Mouse (Mus musculus) testis, postnatal 14 days (tissue): ENCODE measurements around the gene Tmbim6.

Source experiments
- DNase-seq: peaks from one replicate; pipeline ENCODE4 v3.0.0; 2021; ENCODE audit warnings: low spot score

Gene Tmbim6

GRCm38 (mm10) chr15:99392486-99393385 lies at the start of gene Tmbim6:
Gene Tmbim6, plus strand, starts transcription at chr15:99392882.
- DNase-seq: peak; percentile 100

DNA sequence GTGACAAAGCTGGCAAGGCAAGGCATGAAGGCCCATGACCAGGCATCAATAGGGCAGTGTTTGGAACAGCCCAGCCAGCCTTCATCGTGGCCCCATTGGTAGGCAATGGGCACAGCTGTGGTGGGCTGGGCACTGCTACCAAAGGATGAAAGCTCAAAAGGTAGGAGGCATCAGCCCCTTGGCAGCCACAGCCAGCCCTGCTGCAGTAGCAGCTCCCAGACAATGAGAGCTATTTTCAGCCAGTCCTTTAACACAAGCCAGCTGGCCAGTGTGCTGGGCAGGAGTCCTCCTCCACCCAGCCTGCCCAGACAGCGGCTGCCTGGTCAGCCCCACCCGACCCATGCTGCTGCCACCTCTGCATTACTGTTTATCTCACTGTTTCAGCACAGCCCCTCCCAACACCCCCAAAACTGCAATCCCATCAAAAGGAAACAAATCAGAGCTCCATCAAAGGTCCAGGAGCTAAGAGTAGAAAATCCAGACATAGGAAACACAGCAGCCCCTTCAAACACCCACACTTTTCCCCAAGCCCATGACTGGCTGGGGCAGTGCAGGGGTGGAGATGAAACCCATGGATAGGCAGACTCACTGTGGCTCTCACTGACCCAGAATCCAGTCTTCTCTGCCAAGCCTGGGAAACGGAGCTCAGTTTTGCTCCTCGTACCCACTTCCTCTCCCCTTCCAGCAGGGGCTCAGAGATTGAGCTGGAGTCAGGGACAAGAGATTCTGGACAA lies 49.1 kb upstream of the Tmbim6 start:
- DNase-seq: no peak

- DNase-seq: no peak
These were observed 48.4 kb upstream of the Tmbim6 start for GRCm38 (mm10) chr15:99344148-99344870.

- DNase-seq: no peak
These were observed 47.7 kb upstream of the Tmbim6 start for GRCm38 (mm10) chr15:99344961-99345360.

DNA sequence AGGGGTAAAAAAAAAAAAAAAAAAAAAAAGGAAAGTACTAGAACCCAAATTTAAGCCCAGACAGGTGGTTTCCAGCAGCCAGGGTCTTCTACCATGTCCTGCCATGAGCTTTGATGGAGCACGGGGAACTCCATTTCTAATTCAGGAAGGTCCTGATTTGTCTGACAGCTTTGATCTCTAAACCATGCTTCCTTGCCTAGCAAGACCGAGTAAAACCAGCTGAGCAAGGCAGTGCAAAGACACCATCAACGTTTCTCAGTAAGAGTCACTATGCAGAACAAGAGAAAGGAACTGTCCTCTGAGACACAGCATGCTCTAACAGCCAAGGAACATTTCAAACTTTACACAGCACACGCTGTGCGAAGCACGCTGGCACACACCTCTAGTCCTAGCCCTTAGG lies 41.1 kb upstream of the Tmbim6 start:
- DNase-seq: no peak

DNA sequence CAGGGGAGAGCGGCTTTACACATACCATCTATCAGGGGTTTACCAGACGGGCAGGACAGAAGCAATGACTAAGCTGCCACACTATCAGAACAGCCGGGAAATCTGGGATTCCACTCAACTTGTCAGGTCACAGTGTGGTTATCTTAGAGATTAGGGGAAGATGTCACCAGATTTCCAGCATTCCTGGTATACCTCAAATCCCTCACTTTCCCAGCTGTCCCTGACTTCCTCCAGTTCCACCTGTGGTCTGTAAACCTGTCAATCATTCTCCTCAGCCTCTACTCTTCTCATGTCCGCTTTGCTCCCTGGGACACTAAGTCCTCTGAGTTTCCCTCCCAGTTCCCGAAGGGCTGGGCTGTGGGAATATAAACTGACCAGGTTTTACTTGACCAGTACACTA lies 40.4 kb upstream of the Tmbim6 start:
- DNase-seq: no peak

GRCm38 (mm10) chr15:99355660-99356059 lies 37.0 kb upstream of the Tmbim6 start:
- DNase-seq: no peak

DNA sequence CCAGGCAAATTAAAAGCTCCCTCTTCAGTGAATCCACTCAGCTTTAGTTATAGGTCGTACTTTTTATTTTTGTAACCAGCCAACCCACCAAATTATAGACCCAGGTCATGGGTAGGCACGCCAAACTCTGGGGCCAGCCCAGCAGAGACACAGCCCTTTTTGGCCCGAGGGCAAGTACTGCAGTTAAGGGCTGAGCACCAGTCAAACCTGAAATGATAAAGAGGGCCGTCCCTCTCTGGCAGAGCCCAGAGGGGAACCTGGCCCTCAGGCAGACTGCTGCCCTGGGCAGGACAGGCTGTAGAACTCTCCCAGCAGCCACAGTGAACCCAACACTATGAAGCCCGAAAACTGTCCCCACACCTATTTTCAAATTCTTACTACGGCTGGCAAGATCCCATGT lies 36.2 kb upstream of the Tmbim6 start:
- no peak for DNase-seq

DNA sequence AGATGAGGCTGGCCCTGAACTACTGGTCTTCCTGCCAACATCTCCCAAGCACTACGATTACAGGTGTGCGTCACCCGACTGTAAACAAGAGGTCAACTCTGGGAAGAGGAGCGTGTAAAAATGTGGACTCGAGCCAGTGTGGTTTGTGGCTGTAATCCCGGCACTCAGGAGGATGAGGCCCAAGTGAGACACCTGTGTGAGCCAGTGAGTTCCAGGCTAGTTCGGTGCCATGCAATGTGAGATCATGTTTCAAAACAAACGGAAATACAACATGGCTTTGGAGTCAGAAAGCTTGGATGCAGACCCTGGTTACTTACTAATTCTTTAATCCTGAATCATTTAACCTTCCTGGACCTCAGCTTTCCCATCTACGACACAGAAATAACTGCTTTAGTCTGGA lies 33.7 kb upstream of the Tmbim6 start:
- no peak for DNase-seq

DNA sequence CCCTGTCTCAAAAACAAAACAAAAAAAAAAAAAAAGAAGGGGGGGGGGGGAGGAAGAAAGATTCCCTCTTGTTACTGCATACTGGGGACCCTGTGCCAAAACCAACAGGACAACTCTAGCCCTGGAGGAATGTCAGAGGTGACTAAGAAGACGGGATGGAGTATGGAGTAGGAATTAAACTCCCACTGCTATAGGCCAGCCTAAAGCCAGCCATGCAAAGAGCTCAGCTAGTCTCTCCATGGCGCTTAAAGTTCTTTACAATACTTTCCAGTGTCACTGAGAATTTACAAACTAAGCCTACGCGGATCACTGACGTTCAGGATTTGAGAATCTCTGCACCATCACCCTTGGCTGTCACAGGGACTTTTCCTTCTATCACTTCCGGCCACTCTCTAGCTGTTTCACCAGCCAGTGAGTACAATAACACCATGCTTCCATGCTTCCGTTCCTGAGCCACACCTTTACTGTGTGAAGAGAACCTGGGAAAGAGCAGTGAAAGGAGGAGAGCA lies 28.6 kb upstream of the Tmbim6 start:
- no peak for DNase-seq

DNA sequence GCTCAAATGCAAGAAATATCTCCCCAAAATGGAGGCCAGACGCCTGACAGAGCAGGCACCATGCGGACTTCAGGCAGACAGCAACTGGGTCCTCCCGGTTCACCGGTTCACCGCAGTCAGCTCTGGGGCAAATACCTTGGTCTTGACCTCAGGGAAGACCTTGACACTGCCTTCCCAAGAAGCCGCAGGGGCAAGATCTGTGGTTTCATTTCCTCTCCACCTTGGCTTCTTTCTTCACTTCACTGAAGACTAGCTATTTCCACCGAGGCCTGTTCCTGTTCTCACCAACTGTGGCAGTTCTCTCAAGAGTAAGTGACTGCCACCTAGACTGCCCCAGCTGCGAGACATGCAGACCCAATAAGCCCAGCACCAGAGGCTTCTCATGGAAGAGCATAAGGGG lies 27.8 kb upstream of the Tmbim6 start:
- DNase-seq: no peak

DNA sequence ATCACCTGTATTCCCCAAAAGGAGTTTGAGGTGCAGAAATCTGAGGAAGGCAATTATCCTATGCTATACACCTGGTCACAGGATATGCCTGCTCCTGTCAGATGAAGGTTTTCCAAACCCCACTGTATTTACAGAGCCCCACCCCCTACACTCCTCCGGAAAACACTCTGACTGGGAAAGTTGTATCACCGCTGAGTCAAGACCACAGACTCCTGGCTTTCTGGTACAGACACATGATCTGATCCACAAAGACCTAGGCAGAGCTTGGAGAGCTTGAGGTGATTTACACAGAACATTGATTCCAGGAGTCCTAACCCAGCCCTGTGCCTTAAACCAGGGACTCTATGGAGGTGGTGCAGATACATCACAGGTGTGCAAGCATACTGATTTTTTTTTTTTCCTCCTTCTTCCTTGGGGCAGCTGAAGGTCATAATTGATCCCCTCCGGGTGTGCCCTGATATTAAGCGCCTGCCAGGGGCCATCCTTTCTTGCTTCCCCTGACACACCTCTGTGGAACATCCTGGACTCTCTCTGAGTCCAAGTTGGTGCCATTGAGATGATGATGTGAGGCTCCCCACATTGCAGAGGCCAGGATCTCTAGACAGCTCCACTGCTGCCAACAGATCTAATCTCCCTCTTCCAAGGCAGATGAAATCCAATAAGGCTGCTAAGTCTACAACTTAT lies 24.0 kb upstream of the Tmbim6 start:
- no peak for DNase-seq

- no peak for DNase-seq
These were observed 23.1 kb upstream of the Tmbim6 start for GRCm38 (mm10) chr15:99369391-99370171.

DNA sequence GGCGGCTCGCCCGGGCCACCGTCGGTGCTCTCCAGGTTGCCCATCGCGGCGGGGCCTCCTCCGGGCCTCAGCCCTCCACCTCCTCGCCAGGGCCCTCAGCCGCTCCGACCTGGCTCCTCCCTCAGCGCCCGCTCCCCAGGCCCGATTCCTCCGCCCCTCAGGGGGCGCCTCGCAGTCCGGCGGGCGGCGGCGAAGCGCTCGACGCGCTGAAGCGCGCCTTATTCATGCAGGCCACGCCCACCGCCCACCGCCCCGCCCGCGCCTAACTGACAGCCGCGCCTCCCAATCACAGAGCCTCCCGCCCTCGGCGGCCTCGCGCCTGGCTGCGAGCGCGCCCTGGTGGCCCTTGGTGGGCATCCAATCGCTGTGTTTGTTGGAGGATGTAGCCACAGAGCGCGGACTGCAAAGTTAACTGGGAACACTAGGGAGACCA lies 22.4 kb upstream of the Tmbim6 start, which contains the start of gene Fmnl3:
Gene Fmnl3 (minus strand): TSS at position 224 of the 433 bp plus-strand sequence.
- DNase-seq: peak; percentile 96

DNA sequence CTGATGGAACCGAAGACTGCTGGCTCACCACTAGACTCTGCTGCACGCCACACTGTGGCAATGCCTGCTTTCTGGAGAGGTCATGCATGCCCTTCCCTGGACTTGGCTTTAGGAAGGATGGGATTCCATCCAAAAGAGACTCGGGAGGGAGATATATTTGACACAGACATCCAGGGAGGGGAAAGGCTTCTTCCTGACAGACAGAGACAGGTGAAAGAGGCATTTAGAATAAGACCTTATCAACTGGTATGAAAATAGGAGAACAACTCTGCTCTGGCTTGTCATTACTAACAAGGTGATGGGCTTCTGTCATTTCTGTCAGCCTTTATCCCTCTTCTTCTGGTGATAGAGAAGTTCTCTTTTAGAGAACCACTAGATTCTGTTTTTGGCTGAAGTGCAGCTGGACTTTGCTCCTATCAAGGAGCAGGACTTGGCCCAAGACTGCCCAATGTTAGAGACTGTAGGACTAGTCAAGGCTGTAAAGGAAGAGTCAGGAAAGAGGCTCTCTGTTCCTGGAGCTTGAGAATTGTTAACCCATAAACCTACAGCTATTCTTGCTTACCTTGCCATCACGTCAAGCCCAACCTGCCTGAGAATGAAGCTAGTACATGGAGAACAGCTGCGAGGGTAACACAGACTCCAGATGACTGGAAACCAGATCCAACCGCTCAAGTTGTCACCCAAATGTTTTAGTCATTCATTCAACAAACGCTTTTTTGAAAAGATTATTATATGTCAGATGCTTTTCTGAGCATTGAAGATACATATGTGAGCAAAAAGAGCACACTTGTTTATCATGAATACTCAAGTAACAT lies 20.9 kb upstream of the Tmbim6 start:
- DNase-seq: no peak

DNA sequence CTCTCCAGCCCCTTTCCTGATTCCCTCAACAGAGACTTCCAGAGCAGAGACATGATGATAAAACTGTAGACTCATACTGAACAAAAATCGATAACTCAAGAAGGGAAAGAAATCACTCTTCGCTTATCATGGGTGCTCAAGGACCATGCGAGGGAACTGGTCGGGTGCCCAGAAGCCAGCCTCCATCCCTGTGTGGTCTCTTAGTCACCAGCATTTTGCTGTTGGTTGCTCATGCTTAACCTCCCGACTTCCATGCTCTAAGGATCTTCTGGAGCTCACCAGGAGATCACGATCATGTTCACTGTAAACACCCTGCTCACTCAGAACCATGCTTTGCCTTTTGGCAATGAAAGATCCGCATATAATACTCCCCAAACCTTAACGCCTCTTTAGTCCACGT lies 19.9 kb upstream of the Tmbim6 start:
- DNase-seq: no peak

- DNase-seq: no peak
These were observed 17.6 kb upstream of the Tmbim6 start for GRCm38 (mm10) chr15:99375036-99375435.

DNA sequence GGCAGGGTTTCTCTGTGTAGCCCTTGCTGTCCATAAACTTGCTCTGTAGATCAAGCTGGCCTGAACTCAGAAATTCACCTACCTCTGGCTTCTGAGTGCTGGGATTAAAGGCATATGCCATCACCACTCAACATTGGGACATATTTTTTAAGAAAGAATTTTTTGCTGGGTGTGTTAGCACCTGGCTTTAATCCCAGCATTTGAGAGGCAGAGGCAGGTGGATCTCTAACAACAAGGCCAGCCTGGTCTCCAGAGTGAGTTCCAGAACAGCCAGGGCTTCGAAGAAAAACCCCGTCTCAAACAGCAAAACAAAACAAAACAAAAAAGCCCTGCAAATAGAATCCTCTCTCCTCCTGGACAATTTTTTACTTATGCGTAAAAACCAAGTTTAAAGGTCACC lies 17.1 kb upstream of the Tmbim6 start:
- DNase-seq: no peak

DNA sequence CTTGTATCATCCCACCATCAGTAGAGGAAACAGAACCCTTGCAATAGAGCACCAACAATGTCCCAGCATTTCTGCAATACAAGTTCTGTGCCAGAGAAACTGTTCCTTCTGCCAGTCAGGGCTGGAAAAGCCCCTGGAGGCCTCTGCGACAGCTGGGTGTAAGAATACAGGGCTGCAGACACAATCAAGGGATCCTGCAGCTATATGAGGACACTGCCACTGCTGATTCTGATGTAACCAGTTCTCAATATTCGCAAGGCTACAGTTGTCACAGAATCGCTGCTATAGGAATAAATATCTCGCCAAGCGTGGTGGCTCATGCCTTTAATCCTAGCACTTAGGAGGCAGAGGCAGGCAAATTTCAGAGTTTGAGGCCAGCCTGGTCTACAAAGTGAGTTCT lies 16.4 kb upstream of the Tmbim6 start:
- no peak for DNase-seq

- DNase-seq: no peak
These were observed 9.8 kb upstream of the Tmbim6 start for GRCm38 (mm10) chr15:99382893-99383292.
